Mouse (Mus musculus) bone marrow, adult 2 months (tissue): ENCODE measurements around the gene Gsc.

Experiments used
- CTCF ChIP-seq: fragments of 200-500 bp; IDR thresholded peaks from 2 replicates; pipeline ENCODE4 v1.5.1; 2011; ENCODE audit warnings: low read length, control low read depth; ENCODE audit not compliant: control insufficient read depth, insufficient read depth
- POLR2A ChIP-seq: fragments of 200-500 bp; IDR thresholded peaks from 2 replicates; pipeline ENCODE4 v1.6.1; 2011; ENCODE audit warnings: low read depth, mild to moderate bottlenecking, control low read depth, low read length, borderline replicate concordance; ENCODE audit not compliant: control insufficient read depth

GRCm38 (mm10) chr12:104431359-104431758, 41.8 kb downstream of the Gsc start:
- TF ChIP-seq CTCF (no peak), POLR2A (no peak)
